Mouse (Mus musculus) R1 (cell line): ENCODE data around the gene Glis2.
"Not testable (repeated sequence)": the region's sequence is repeated elsewhere in the genome, so short reads cannot be mapped to it uniquely, and the experiment has no call there.

Source experiments
- DNase-seq: peaks from one replicate; pipeline ENCODE4 v3.0.0-alpha.2; 2018; ENCODE audit warnings: low read depth, low spot score

Gene Glis2

DNA sequence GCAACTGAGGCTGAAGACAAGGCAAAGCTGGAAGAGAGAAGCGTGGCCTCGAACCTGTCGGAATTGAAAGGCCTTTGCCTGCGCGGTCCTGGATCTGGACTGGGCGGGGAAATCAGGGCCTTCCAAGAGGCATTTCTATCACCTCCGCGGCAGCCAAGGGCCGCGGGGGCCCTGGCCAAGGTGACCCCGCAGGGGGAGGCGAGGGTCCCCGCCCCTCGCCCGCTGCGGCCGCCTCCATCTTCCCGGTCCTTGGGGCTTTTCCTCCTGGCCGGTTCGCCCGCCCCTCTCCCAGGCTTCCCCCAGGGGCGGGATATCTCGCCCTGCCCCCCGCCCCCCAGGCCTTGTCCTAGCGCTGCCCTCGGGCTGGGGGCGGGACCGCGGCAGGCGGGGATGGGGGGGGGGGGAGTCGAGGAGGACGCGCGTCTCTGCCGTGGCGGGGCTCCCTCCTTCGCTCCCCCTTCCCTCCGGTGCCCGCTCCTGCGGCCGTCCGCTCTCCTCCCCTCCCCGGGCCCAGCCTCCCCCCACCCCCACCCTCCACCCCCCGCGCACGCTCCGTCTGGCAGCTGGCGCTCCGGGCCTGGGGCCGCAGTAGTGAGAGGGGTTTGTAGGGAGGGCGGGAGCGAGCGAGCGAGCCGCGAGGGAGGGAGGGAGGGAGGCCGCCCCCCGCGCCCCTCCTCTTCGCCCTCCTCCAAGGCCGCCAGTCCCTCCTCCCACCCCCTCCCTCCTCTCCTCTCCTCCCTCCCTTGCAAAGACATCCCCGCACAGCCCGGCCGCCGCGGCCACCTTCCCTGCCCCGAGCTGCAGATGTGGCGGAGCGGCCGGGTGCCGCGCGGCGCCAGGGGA lies at the start of gene Glis2:
Gene Glis2 (plus strand): TSS at position 743 of the 843 bp plus-strand sequence.
- peak; percentile 91 for DNase-seq

DNA sequence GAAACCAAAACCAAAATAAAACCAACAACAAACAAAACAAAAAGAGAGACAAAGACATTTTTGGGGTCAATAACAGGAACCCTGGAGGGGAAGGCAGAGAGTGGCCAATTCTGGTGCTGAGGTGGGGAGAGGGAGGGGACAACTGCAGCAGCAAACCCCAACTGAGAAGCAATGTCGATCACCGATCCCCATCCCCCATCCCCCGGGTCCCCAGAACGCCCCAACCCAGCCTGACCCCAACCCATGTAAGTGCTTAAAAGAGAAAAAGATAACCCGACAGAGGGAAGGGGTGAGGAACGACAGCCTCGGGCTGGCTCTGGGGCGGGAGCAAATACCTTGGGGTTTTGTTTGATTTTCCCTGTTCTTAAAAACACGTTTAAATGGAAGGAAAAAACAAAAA lies 49.7 kb upstream of the Glis2 start:
- no peak for DNase-seq

DNA sequence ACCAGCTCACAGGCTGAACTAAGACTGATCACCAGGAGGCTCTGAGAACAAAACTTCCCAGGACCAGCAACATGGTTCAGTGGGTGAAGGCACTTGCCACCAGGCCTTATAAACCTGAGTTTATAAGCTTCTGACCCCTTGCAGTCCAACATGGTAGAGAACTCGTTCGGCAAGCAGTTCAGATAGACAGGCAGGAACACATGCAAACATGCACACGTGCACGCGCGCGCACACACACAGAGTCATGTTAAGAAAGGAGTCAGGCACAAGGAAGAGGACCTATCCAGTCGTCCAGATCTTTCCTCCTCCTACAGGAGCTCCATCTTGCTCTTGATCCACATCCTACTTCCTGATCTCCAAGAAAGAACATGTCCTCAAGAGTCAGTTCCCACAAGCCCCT lies 47.7 kb upstream of the Glis2 start:
- no peak for DNase-seq

DNA sequence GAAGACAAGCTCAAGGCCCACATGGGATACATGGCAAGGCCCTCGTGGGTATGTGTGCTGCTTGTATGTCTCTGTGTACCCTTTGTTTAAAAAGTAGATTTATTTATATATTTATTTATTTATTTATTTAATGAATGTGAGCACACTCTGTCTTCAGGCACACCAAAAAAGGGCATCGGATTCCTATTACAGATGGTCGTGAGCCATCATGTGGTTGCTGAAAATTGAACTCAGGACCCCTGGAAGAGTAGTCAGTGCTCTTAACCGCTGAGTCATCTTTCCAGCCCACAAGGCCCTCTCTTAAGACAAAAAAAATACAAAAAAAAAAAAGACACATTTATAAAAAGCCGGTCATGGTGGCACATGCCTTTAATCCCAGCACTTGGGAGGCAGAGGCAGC lies 46.9 kb upstream of the Glis2 start:
- DNase-seq, result no peak

DNA sequence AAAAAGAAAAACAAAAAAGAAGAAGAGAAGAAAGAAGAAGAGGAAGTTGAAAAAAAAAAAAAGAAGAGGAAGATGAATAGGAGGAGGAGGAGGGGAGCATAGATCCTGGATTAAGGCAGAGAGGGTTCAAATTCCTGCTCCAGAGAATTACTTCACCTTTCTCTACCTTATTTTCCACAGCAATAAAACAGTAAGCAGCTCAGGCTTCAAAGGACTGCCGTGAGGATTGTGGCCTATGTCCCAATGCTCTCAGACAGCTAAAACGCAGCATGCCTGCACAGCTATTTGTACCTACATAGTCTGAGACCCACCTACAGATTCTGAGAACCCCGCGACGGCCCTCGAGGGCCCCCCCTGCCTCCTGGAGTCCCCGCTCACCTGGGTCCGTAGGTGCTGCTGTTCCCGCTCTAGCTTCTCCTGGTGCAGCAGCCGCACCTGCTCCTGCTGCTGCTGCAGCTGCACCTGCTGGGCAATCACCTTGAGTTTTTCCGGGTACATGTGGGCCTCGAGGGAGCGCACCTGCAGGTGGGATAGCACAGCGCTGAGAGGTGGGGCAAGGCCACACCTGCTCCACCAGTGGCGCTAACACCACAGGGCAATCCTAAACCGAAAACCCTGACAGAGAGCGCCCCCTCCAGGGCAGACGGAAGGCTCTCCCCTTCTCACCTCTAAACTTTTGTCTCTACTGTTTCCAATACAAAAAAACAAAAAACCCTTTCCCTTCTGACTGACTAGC lies 45.4 kb upstream of the Glis2 start:
- DNase-seq, result peak; percentile 78

DNA sequence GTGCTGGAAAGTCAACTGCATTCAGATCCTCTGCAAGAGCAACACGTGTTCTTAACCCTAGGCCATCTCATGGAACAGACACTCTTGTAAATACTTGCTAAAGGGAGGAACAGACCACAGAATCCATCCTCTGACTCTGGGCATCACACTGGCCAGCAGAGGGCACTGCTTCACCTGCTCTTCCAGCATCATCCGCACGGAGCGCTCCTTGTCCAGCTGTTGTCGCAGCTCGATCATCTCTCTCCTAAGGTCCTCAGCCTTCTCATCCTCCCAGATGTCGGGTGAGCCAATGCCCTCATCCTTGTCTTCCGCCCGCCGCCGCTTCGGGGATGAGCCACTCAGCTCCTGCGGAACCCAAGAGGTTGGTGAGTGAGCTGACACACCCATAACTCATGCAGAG lies 43.5 kb upstream of the Glis2 start:
- DNase-seq, result peak; percentile 87

DNA sequence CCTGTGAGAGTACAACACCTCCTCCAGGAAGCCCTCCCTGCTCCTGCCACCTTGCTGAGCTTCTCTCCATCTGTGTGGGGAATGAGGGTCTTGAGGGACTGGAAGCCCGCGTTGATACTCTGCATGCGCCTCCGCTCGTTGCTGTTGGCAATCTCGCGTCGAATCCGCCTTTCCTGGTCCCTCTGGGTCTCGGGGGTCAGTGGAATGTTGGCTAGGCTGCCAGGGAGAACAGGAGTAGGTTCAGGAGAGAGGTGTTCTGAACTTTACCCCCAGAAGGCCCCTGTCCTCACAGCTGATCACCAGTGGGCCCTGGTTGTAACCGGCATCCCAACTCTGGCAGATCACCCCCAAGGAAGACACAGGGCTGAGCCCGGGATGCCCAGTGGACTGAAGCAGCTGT lies 42.6 kb upstream of the Glis2 start:
- DNase-seq, result no peak

DNA sequence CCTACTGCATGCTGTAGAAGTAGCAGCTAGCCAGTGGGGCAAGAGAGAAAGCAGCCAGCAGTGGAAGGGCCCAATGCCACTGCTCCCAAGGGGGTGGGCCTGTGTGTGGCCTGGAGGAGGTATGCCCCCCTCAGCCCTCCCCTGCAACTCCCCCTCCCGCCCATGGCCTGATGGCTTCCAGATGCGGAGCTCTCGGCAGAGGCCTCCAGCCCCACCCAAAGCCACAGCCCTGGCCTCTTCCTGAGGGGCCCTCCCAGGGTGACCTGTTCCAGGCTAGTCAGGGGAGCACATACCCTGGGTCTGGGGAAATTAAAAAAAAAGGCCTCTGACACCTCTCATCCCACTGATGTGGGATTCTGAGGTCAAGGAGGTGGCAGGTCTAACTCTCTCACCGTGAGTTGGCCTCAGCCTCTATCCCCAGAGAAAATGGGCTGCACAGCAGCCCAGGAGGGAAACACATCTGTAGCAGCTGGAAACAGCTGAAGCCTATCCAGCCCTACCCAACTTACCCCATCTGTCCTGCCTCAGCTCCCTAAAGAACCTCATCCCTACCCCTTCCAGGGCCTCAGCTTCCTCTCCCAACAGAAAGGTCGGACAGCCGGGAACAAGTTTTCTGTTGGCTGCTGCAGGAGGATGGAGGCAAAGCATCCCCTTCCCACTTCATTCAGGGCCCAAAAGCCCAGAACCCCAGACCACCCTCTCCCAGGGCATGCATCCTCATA lies 41.5 kb upstream of the Glis2 start:
- DNase-seq, result no peak

DNA sequence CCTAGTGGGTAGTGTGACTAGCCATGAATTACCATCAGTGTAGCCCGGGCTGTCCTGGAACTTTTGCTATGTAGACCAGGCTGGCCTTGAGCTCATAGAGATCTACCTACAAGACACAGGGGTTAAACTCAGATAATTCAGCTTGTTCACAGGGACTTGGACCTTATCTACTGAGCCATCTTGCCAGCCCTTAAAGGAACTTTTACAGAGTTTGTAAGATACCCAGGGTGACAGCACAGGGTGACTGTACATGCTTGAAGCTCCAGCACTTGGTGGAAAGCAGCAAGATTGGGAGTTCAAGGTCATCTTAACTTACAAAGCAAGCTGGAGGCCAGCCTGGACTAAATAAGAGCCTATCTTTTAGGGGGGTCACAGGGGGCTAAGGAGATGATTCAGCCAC lies 39.0 kb upstream of the Glis2 start:
- DNase-seq, result no peak

DNA sequence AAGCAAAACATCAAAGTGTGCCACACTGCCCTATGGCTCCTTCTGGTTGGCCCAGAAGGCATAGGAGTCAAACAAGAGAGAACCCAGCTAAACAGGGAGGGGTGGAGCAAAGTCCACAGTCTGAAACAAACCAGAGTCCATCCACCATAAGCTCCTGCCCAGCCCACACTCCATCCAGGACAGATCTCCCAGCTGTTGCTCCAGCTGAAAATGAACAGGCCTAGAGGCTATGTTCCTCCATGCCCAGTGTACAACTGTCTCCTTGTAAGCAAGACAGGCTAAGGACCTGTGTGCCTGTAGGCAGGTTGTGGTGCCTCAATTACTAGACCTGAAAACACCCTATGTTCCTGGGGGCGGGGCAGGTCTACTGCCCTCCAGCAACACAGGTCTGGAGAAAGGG lies 37.4 kb upstream of the Glis2 start:
- DNase-seq, result no peak

DNA sequence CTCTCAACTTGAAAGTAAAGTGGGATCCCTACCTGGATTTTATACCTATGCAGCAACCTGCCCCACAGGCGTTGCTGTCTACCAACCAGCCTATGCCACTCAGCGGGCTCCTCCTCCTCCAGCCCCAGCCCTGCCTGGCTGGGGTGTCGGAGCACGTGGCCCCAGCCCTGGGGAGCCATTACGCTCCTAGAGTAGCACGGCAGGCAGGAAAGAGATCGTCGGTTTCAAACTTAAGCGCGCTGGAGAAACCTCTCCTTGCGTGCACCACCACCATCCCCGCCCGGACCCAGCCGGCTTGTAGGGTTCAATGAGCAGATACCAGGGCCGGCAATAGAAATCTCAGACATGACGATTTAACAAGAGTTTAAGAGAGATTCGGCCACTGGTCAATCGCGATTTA lies 36.6 kb upstream of the Glis2 start:
- DNase-seq, result peak; percentile 83

DNA sequence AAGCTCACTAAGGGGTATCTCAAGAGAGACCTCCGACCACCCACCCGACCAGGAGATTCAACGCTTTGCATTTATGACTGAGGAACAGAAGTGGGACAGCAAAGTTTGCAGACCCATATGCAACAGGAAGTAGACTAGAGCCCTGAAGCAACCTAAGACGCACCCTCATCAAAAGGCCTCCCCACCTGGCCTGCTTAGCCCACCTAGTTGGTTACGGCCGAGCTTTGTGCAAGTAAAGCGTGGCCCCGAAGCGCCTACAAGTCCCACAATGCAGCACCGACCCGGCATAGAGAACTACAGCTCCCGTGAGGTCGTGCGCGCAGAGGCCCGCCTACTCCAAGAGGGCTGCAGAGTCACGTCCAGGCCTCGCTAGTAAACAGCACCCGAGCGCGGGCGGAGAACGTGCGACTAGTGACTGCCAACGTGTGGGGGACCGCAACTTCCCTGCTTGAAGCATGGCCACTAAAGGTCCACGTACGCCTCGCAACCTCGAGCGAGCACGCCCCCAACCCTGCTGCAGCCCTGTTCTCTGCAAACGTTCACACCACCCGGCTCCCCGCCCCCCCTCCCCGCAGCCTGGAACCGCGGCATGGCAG lies 36.0 kb upstream of the Glis2 start:
- peak; percentile 97 for DNase-seq

DNA sequence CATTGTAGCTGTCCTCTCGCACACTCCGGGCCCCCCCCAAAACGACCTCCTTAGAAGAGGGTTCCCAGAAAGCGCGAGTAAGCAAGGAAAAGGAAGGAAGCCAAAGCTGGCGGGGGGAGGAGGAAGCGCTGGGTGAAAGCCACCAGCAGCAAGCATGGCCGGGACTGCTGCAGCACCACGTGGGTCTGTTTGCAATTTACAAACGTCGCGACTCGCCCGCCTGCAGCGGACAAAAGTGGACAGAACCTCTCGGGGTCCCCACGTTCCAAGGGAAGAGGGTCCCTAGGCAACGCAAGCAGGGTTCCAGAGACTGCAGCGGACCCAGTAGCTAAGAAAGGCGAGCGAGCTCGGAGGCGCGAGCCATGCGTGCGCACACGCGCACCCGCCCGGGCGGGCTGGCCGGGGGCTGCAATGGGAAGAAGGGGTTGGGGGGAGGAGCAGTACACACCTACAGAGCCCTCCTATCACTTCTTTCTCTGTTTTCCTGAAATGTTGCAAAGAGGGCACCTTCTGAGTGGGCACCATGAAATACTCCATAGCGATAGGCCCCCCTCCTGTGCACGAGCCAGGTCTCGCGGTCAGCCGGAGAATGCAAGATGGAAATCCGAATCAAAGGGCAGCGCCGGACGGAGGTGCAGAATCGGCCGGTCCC lies 35.4 kb upstream of the Glis2 start:
- peak; percentile 73 for DNase-seq

DNA sequence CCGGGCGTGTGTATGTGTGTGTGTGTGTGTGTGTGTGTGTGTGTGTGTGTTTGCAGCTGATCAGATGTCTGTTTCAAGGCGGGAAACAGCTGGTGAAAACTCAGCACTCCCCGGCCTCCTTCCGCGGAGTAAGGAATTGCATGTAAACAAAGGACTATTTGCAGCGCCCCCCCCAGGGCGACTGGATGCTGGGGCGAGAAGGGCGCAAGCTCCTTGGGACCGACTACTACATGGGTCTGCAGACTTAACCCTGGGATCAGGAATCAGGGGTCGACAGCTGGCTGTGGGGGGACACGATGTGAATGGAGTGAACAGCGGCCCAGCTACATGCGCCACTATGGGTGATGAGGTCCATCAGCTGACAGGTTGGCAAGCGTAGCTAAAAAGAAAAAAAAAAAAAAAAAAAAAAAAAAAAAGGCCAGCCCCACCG lies 34.8 kb upstream of the Glis2 start, which contains the start of gene Tfap4:
Gene Tfap4 (minus strand): TSS at position 140 of the 430 bp plus-strand sequence.
- DNase-seq, result peak; percentile 97

DNA sequence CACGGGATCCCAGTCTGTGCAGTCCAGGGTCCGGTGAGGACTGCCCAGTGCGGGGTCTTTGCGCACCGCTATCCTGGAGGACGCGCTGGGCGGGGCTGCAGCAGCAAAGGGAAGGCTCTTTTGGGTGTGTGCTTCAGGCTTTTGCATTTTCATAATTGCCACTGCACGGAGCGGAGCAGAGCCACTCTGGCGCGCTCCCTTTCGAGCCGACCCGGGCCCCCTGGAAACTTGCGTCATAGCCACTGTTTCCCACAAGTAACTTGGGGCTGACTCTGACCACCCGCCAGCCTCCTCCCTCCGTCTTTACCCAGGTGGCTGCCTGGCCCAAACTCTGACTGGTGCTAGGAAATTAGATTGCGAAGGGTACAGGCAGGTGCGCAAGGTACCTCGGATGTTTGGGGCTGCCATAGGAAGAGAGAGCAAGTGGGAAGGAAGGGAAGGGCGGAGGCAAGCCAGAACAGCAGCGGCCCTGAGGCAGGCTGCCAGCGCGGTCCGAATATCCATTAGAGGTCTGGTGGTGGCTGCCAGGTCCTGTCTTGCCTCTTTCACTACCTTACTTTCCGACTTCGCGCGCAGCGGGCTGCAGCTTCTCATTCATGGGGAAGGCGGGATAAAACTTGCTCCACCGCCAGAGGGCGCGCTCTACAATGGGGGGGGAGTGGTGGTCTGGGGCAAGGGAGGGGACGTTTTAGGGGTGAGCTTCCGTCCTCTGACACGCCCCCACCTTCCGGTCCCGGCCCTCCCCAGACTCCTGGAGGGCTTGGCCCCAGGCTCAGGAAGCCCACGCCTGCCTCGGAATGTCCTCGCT lies 34.2 kb upstream of the Glis2 start:
- peak; percentile 96 for DNase-seq

DNA sequence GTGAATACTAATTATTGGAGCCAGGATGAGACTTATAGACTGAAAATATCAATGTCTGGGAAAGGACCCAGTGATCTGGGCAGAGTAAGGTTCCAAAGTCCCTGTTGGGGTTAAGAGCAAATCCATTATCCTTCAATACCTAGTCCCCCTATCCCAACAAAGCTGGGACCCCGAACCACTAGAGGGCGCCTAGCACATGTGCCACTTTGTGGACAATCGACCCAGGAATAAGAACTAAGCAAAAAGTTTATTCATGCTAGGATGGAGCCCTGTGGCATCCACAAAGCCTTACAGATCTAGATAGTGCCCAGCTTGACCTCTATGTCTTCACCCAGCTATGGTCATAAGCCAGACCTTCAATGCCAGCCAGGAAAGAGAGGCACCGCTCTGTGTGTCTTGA lies 26.6 kb upstream of the Glis2 start:
- DNase-seq, result peak; percentile 90

DNA sequence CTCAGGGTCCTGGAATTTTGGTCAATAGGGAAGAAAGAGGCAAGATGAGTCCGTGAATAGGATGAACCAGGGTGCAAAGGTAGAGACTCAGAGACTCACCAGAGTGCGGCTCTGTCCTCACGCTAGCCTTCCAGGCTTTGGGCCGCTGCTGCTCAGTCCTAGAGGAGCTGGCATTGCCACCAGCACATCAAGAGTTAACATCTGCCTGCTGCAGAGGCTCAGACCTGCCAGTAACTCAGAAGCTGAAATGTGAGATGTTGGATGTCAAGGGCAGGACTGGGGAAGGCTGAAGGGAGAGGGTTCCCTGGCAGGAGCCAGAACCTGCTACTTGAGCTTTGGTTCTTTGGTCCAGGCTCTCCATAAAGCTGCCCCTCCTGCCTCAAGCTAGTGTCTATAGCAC lies 23.8 kb upstream of the Glis2 start:
- DNase-seq, result no peak

DNA sequence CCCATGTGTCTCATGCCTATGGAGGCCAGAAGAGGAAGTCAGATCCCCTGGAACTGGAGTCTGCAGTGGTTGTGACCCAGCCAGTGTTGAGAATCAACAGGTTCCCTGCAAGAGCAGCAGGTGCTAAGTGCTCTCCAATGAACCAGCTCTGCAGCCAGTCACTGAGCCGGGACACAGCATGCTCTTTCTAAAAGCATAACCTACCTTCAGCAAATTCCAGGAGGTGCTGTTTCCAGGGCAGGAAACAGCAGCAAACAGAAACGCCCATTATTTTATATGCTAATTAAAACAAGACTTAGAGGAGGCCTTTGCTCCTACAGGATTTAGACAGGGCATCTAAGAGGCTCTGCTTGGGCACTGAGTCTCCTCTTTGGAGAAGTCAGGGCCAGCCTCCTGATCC lies 18.5 kb upstream of the Glis2 start:
- peak; percentile 60 for DNase-seq

DNA sequence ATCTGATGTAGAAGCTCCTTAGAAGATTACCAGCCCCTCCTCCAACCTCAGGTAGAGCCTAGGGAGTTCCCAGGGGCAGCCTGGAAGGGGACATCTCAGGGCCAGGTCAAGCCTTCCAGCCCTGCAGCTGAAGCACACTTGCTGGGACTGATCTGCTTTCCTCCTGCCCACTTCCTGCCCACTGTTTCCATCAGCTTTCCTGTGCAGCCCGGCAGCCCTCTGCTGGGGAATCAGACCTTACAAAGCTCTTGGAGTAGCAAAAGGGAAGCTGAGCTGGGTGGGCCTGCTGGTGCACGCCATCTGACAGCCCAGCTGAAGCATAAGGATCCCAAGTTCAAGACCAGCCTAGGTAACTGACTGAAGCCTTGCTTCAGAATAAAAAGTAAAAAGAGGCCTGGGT lies 17.6 kb upstream of the Glis2 start:
- no peak for DNase-seq

DNA sequence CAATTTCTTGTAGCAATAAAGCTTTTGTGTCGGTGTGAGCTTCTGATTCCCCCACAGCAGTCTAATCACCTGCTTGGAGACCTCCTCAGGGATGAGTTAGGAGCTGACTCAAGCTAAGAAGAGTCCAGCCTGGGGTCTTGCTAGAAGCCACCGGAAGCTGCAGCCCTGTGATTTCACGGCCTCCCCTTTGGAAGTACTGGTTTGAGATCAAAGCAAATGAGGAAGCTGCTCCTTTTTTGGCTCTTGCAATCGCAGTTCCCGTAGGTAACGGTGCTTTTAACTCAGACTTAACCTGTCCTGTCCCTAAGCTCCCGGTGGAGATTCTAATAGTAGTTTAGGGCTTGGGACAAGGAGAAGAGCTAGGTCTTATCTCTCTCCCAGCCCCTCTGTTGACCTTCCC lies 15.9 kb upstream of the Glis2 start:
- no peak for DNase-seq

DNA sequence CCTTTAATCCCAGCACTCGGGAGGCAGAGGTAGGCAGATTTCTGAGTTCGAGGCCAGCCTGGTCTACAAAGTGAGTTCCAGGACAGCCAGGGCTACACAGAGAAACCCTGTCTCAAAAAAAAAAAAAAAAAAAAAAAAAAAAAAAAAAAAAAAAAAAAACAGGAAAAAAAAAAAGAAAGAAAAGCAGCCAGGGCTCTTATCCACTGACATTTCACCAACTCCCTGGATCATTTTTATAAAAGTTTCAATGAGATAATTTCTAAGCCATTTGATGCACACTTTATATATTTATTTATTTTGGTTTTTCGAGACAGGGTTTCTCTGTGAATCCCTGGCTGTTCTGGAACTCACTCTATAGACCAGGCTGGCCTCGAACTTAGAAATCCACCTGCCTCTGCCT lies 13.3 kb upstream of the Glis2 start:
- not testable (repeated sequence) for DNase-seq
